ENCODE assay signal across 9 mouse cellular contexts in genomic region chr1:88279111-88280005, GRCm38 (mm10). TPM values are rescaled to one million over a fixed set of nuclear protein-coding genes. Genes with fewer than 3 reads are reported as not detected.
A peak's percentile ranks its signal among the peaks of the same experiment; 100 is the strongest.
DNase-seq lines count a peak whose midpoint lies in the region; ATAC-seq lines count a peak whose summit lies in the region.
"Had no signal": no experiment of that assay in that cellular context is flagged by ENCODE, and none has a peak within 500 bp of the region (broad histone marks: within the 10 kb centered on the region; RNA-seq: fewer than 3 reads in every experiment).

No protein-coding gene starts in this region.

- peaks cover 15% of the 10 kb centered on the region for H3K4me1 ChIP-seq in liver, embryonic 11.5 days (replicated peaks; ENCODE audit: control insufficient read depth, insufficient read depth, low read length)
- H3K4me1 ChIP-seq in liver, embryonic 12.5 days, result peaks cover 40% of the 10 kb centered on the region
- peaks cover 24% of the 10 kb centered on the region for H3K4me1 ChIP-seq in stomach, embryonic 14.5 days (ENCODE audit: control insufficient read depth, insufficient read depth, low read length)
- peaks cover 24% of the 10 kb centered on the region for H3K4me1 ChIP-seq in forebrain, embryonic 12.5 days

- ATAC-seq in liver, embryonic 11.5 days (replicated peaks; ENCODE audit: low FRiP score), result no peak
- ATAC-seq in liver, embryonic 12.5 days, result no peak
- peak; percentile 4; the same call in 1 of the 2 replicates for ATAC-seq in stomach, embryonic 14.5 days (ENCODE audit: insufficient number of reproducible peaks, insufficient read depth, low FRiP score, low read depth)
- no peak for ATAC-seq in forebrain, embryonic 12.5 days (ENCODE audit: low FRiP score)

- WGBS in liver, embryonic 11.5 days, result 52% methylated on average over 9 of the region's 9 CpGs
- WGBS in liver, embryonic 12.5 days (ENCODE audit: insufficient replicate concordance), result 46% methylated on average over 9 of the region's 9 CpGs
- 59% methylated on average over 9 of the region's 9 CpGs for WGBS in stomach, embryonic 14.5 days
- WGBS in forebrain, embryonic 12.5 days, result 70% methylated on average over 9 of the region's 9 CpGs

- no peaks in the 10 kb centered on the region for H3K27me3 ChIP-seq in liver, embryonic 11.5 days (replicated peaks; ENCODE audit: control insufficient read depth, insufficient read depth, low read length)
- H3K27me3 ChIP-seq in liver, embryonic 12.5 days (replicated peaks), result no peaks in the 10 kb centered on the region
- no peaks in the 10 kb centered on the region for H3K27me3 ChIP-seq in stomach, embryonic 14.5 days (ENCODE audit: control insufficient read depth, insufficient read depth, low read length)
- no peaks in the 10 kb centered on the region for H3K27me3 ChIP-seq in forebrain, embryonic 12.5 days
- H3K27me3 ChIP-seq: liver, embryonic 13.5 days had no signal

- H3K4me3 ChIP-seq in liver, embryonic 11.5 days (ENCODE audit: low read depth, low read length), result no peak overlapping the region
- no peak overlapping the region for H3K4me3 ChIP-seq in liver, embryonic 12.5 days
- no peak overlapping the region for H3K4me3 ChIP-seq in stomach, embryonic 14.5 days (ENCODE audit: low read depth, low read length)
- H3K4me3 ChIP-seq in forebrain, embryonic 12.5 days (replicated peaks), result no peak overlapping the region
- H3K4me3 ChIP-seq: liver, embryonic 13.5 days; myocyte had no signal

- H3K9me3 ChIP-seq in liver, embryonic 11.5 days (ENCODE audit: control insufficient read depth, low read length), result peaks cover 28% of the 10 kb centered on the region
- no peaks in the 10 kb centered on the region; the same call in 1 of the 2 replicates for H3K9me3 ChIP-seq in liver, embryonic 12.5 days (replicated peaks)
- peaks cover 24% of the 10 kb centered on the region for H3K9me3 ChIP-seq in stomach, embryonic 14.5 days (ENCODE audit: control insufficient read depth, low read depth, low read length)
- H3K9me3 ChIP-seq in forebrain, embryonic 12.5 days, result peaks cover 22% of the 10 kb centered on the region

- DNase-seq in liver, embryonic 11.5 days (ENCODE audit: low spot score), result peak; percentile 43
- DNase-seq in fat pad, adult 2 months (ENCODE audit: extremely low read depth, low read depth, low spot score), result peak; percentile 99
- DNase-seq in kidney, adult 9 months, result peak; percentile 95
- no peak for DNase-seq in frontal cortex, postnatal 25 days (ENCODE audit: low spot score in 2 of 2)
- DNase-seq: liver, embryonic 13.5 days had no signal

- H3K4me2 ChIP-seq in liver, embryonic 11.5 days, result no peak overlapping the region
- no peak overlapping the region for H3K4me2 ChIP-seq in liver, embryonic 12.5 days
- no peak overlapping the region for H3K4me2 ChIP-seq in stomach, embryonic 14.5 days (replicated peaks; ENCODE audit: low read depth, low read length)
- no peak overlapping the region for H3K4me2 ChIP-seq in forebrain, embryonic 12.5 days
- H3K4me2 ChIP-seq: liver, embryonic 13.5 days had no signal

- H3K9ac ChIP-seq in liver, embryonic 11.5 days (ENCODE audit: low read depth, low read length), result no peak overlapping the region
- no peak overlapping the region for H3K9ac ChIP-seq in liver, embryonic 12.5 days
- no peak overlapping the region for H3K9ac ChIP-seq in stomach, embryonic 14.5 days (replicated peaks; ENCODE audit: low read depth, low read length)
- H3K9ac ChIP-seq in forebrain, embryonic 12.5 days, result no peak overlapping the region
- H3K9ac ChIP-seq: liver, embryonic 13.5 days had no signal

- peaks cover 17% of the 10 kb centered on the region for H3K36me3 ChIP-seq in liver, embryonic 11.5 days (ENCODE audit: control insufficient read depth, insufficient read depth, low read length)
- H3K36me3 ChIP-seq in liver, embryonic 12.5 days, result peaks cover 17% of the 10 kb centered on the region
- H3K36me3 ChIP-seq in stomach, embryonic 14.5 days (ENCODE audit: control insufficient read depth, insufficient read depth, low read length), result peaks cover 16% of the 10 kb centered on the region
- H3K36me3 ChIP-seq in forebrain, embryonic 12.5 days (replicated peaks), result peaks cover 17% of the 10 kb centered on the region

- H3K27ac ChIP-seq in liver, embryonic 11.5 days (ENCODE audit: low read depth, low read length), result no peak overlapping the region
- no peak overlapping the region for H3K27ac ChIP-seq in liver, embryonic 12.5 days
- no peak overlapping the region for H3K27ac ChIP-seq in stomach, embryonic 14.5 days (ENCODE audit: low read length)
- H3K27ac ChIP-seq in forebrain, embryonic 12.5 days, result no peak overlapping the region
- H3K27ac ChIP-seq: liver, embryonic 13.5 days had no signal

RNA-seq across cellular contexts. Expression of gene Trpm8, which starts 1.9 kb away (rescaled TPM):
- not detected in 2 replicates for polyA plus RNA-seq in liver, embryonic 11.5 days (2014; fragmentation: Nextera tagmentation; extraction: Ambion mirVana)
- polyA plus RNA-seq in liver, embryonic 12.5 days (2016; fragmentation: Nextera tagmentation; extraction: Ambion mirVana), result not detected in 2 replicates
- polyA plus RNA-seq in stomach, embryonic 14.5 days (2014; fragmentation: Nextera tagmentation; extraction: Ambion mirVana), result not detected in 2 replicates
- polyA plus RNA-seq in forebrain, embryonic 12.5 days (2016; fragmentation: Nextera tagmentation; extraction: Ambion mirVana), result not detected in 2 replicates
- polyA plus RNA-seq: liver, embryonic 13.5 days had no signal

RNA-seq across cellular contexts. Expression of gene Hjurp, which starts 1.9 kb away (rescaled TPM):
- 146 and 168 TPM in 2 replicates for polyA plus RNA-seq in liver, embryonic 11.5 days (2014; fragmentation: Nextera tagmentation; extraction: Ambion mirVana)
- polyA plus RNA-seq in liver, embryonic 12.5 days (2016; fragmentation: Nextera tagmentation; extraction: Ambion mirVana), result 104 and 106 TPM in 2 replicates
- 202 and 211 TPM in 2 replicates for polyA plus RNA-seq in stomach, embryonic 14.5 days (2014; fragmentation: Nextera tagmentation; extraction: Ambion mirVana)
- polyA plus RNA-seq in forebrain, embryonic 12.5 days (2016; fragmentation: Nextera tagmentation; extraction: Ambion mirVana), result 209 and 210 TPM in 2 replicates

RNA-seq across cellular contexts. Expression of gene Mroh2a, which starts 52.6 kb away (rescaled TPM):
- polyA plus RNA-seq in liver, embryonic 11.5 days (2014; fragmentation: Nextera tagmentation; extraction: Ambion mirVana), result 1.3 and 1.5 TPM in 2 replicates
- polyA plus RNA-seq in liver, embryonic 12.5 days (2016; fragmentation: Nextera tagmentation; extraction: Ambion mirVana), result 0.46 and 0.61 TPM in 2 replicates
- 1.7 and 1.9 TPM in 2 replicates for polyA plus RNA-seq in stomach, embryonic 14.5 days (2014; fragmentation: Nextera tagmentation; extraction: Ambion mirVana)
- 1.4 and 1.7 TPM in 2 replicates for polyA plus RNA-seq in forebrain, embryonic 12.5 days (2016; fragmentation: Nextera tagmentation; extraction: Ambion mirVana)

Comparison
In these comparisons a context has a peak if more than half of its experiments do, and no peak if none do; other contexts are left out.
1. DNase-seq: peak in liver, embryonic 11.5 days (single experiment), fat pad, adult 2 months (single experiment) and kidney, adult 9 months (single experiment); none in frontal cortex, postnatal 25 days (0 of 2).